Mouse (Mus musculus) forebrain, embryonic 11.5 days (tissue): ENCODE data around the gene Strap. TPM values are rescaled to one million over a fixed set of nuclear protein-coding genes. Genes with fewer than 3 reads are reported as not detected.

Source experiments
- ATAC-seq: fragments of 200-750 bp; cut with Nextera tagmentation; replicated peaks from 2 replicates; pipeline ENCODE4 v1.8.0; 2017; ENCODE audit warnings: moderate TSS enrichment; ENCODE audit not compliant: low FRiP score
- DNase-seq: peaks from one replicate; pipeline ENCODE4 v3.0.0-alpha.2; 2017; ENCODE audit warnings: low spot score
- H3K27ac ChIP-seq: fragments of 300-500 bp; sonication (generic); 2 replicates; pipeline ENCODE4 v1.5.1; 2014; ENCODE audit warnings: low read depth, low read length
- H3K27me3 ChIP-seq: fragments of 300-500 bp; sonication (generic); 2 replicates; pipeline ENCODE4 v1.6.1; 2014; ENCODE audit warnings: mild to moderate bottlenecking, low read length, mixed read lengths; ENCODE audit not compliant: control insufficient read depth, insufficient read depth
- H3K36me3 ChIP-seq: fragments of 300-500 bp; sonication (generic); 2 replicates; pipeline ENCODE4 v1.6.1; 2014; ENCODE audit warnings: mild to moderate bottlenecking, low read length, moderate library complexity, mixed read lengths; ENCODE audit not compliant: control insufficient read depth, insufficient read depth
- H3K4me1 ChIP-seq: fragments of 300-500 bp; sonication (generic); replicated peaks from 2 replicates; pipeline ENCODE4 v1.6.1; 2014; ENCODE audit warnings: low read length, mixed read lengths; ENCODE audit not compliant: control insufficient read depth, insufficient read depth
- H3K4me2 ChIP-seq: fragments of 300-500 bp; sonication (generic); 2 replicates; pipeline ENCODE4 v1.6.1; 2014; ENCODE audit warnings: low read depth, mild to moderate bottlenecking, low read length, moderate library complexity, mixed read lengths; ENCODE audit not compliant: severe bottlenecking
- H3K4me3 ChIP-seq: fragments of 300-500 bp; sonication (generic); 2 replicates; pipeline ENCODE4 v1.5.1; 2014; ENCODE audit warnings: low read depth, low read length
- H3K9ac ChIP-seq: fragments of 300-500 bp; sonication (generic); 2 replicates; pipeline ENCODE4 v1.6.1; 2014; ENCODE audit warnings: low read length
- H3K9me3 ChIP-seq: fragments of 300-500 bp; sonication (generic); 2 replicates; pipeline ENCODE4 v1.6.1; 2016; ENCODE audit warnings: low read length, mixed read lengths; ENCODE audit not compliant: control insufficient read depth
- WGBS: fragments of 180-500 bp; shearing (Covaris S2); extraction: QIAGEN DNeasy Blood & Tissue Kit; methylation state at CpG from one replicate; pipeline ENCODE4 v1.1.7; 2014; 5-methylcytosine and 5-hydroxymethylcytosine counted together
- polyA plus RNA-seq: library from polyadenylated mRNA; unstranded; fragments of >200 nt; fragmentation: Nextera tagmentation; extraction: Ambion mirVana; gene quantifications from 2 replicates; pipeline ENCODE4 v1.2.1, GENCODE M21; 2014

The Strap gene
- 235 and 245 TPM in 2 replicates for polyA plus RNA-seq

DNA sequence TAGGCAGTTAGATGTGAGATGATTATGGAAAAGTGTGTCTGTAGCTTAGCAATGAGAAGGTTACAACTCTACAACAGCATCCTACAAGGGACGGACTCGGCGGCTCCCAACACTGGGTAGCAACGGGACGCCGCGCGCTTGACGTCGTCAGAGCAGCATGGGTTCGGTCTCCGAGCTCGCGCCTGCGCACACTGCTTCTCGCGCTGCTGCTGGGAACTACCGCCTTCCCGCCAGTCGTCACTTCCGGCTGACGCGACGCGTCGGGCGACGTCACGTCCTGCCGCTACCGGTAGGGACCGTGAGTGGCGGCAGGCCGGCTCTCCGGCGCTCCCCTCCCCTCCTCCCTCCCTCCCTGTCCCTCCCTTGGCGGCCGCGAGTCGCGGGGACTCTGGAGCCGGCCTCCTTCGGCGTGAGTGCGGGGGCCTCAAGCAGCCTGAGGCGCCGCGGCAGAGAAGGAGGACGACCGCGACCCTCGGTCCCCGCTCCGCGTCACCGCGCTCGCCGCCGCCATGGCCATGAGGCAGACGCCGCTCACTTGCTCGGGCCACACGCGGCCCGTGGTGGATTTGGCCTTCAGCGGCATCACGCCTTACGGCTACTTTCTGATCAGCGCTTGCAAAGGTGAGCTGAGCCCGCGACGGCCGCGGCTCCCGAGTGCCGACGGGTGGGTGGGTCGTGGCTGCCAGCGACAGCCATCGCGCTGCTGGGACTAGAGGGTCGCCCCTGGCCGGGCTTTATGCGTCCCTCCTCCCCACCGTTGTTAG, at the start of gene Strap:
Strap (plus strand) TSS at position 233 of the 764 bp plus-strand sequence.
- Histone ChIP-seq H3K36me3 (no peaks in the 10 kb centered on the region), H3K27me3 (no peaks in the 10 kb centered on the region)

DNA sequence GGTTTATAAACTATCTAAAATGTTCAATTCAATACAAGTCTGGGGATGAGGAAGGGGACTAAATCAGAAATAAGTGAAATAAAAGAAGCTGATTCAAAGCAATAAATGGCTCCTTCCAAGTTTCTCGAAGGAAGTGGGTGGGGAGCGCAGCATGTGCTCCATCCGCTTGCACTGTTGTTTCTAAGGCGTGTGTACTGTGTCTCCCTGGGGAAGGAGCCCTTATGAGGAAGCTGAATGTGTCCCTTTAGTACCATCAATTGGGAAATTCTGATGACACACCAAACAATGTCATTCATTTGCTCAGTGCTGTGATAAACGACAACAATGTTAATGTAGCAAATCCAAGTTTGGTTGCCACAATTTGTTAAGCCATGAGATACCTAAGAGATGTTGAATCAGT, 47.2 kb upstream of the Strap start:
- ATAC-seq = no peak
- H3K27me3 ChIP-seq = no peaks in the 10 kb centered on the region
- 95% methylated on average over 5 of the region's 5 CpGs for WGBS
- DNase-seq = no peak
- H3K27ac ChIP-seq = no peak overlapping the region
- no peak overlapping the region for H3K4me2 ChIP-seq
- H3K9ac ChIP-seq = no peak overlapping the region
- H3K4me3 ChIP-seq = no peak overlapping the region
- no peaks in the 10 kb centered on the region for H3K4me1 ChIP-seq
- H3K36me3 ChIP-seq = no peaks in the 10 kb centered on the region
- no peaks in the 10 kb centered on the region for H3K9me3 ChIP-seq

More for the DNA sequence above, at the start of gene Strap:
- H3K4me2 ChIP-seq = peak within 1 kb of the TSS; percentile 70
- H3K4me1 ChIP-seq = peaks cover 6% of the 10 kb centered on the region; the same call in 1 of the 2 replicates
- ATAC-seq = peak; percentile 99
- H3K9ac ChIP-seq = peak within 1 kb of the TSS; percentile 70
- H3K27ac ChIP-seq = peak within 1 kb of the TSS; percentile 33; the same call in 1 of the 2 replicates
- no peaks in the 10 kb centered on the region for H3K9me3 ChIP-seq
- under 1% methylated on average over 76 of the region's 86 CpGs for WGBS
- peak; percentile 99 for DNase-seq
- peak within 1 kb of the TSS; percentile 86 for H3K4me3 ChIP-seq

DNA sequence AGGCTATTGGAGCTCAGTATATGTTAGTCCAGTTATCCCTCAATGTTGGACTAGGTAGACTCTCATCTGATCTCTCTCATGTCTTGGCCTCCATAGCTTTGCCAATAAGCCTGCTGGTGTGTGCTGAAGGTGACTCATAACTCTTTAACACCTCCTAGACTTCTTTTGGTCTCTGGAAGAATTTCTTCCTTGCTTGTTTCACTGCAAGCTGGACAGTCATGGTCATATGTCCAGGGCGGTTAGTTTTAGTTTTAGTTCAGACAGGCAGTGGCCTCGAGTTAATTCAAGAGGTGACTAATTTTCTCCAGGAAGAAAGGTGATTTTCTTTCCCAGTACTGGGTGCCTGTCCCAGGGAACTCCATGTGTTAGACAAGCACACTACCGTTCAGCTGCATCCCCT, 46.8 kb upstream of the Strap start:
- no peaks in the 10 kb centered on the region for H3K9me3 ChIP-seq
- no peak overlapping the region for H3K4me3 ChIP-seq
- 84% methylated on average over 3 of the region's 3 CpGs for WGBS
- no peaks in the 10 kb centered on the region for H3K27me3 ChIP-seq
- H3K36me3 ChIP-seq = no peaks in the 10 kb centered on the region
- ATAC-seq (no peak), DNase-seq (no peak)
- no peaks in the 10 kb centered on the region for H3K4me1 ChIP-seq
- H3K9ac ChIP-seq = no peak overlapping the region
- H3K4me2 ChIP-seq = no peak overlapping the region
- no peak overlapping the region for H3K27ac ChIP-seq

GRCm38 (mm10) chr6:137688506-137689105, 46.3 kb upstream of the Strap start:
- ATAC-seq = no peak
- Histone ChIP-seq H3K4me1 (no peaks in the 10 kb centered on the region), H3K27ac (no peak overlapping the region), H3K9ac (no peak overlapping the region), H3K36me3 (no peaks in the 10 kb centered on the region), H3K4me2 (no peak overlapping the region), H3K4me3 (no peak overlapping the region), H3K9me3 (no peaks in the 10 kb centered on the region), H3K27me3 (no peaks in the 10 kb centered on the region)
- 91% methylated on average over 11 of the region's 11 CpGs for WGBS
- no peak for DNase-seq

- H3K9me3 ChIP-seq = no peaks in the 10 kb centered on the region
- no peaks in the 10 kb centered on the region for H3K36me3 ChIP-seq
- DNase-seq = no peak
- WGBS = 77% methylated on average over 2 of the region's 2 CpGs
- H3K27me3 ChIP-seq = no peaks in the 10 kb centered on the region
- H3K4me2 ChIP-seq = no peak overlapping the region
- H3K4me3 ChIP-seq = no peak overlapping the region
- H3K27ac ChIP-seq = no peak overlapping the region
- no peak for ATAC-seq
- H3K9ac ChIP-seq = no peak overlapping the region
- no peaks in the 10 kb centered on the region for H3K4me1 ChIP-seq
Observed at GRCm38 (mm10) chr6:137690550-137691119, 44.2 kb upstream of the Strap start.

GRCm38 (mm10) chr6:137694310-137694709, 40.6 kb upstream of the Strap start:
- Histone ChIP-seq H3K36me3 (no peaks in the 10 kb centered on the region), H3K27me3 (no peaks in the 10 kb centered on the region), H3K27ac (no peak overlapping the region), H3K9me3 (no peaks in the 10 kb centered on the region), H3K4me1 (no peaks in the 10 kb centered on the region), H3K4me3 (no peak overlapping the region), H3K9ac (no peak overlapping the region), H3K4me2 (no peak overlapping the region)
- ATAC-seq (no peak), DNase-seq (no peak)
- WGBS = 89% methylated on average over 2 of the region's 2 CpGs

DNA sequence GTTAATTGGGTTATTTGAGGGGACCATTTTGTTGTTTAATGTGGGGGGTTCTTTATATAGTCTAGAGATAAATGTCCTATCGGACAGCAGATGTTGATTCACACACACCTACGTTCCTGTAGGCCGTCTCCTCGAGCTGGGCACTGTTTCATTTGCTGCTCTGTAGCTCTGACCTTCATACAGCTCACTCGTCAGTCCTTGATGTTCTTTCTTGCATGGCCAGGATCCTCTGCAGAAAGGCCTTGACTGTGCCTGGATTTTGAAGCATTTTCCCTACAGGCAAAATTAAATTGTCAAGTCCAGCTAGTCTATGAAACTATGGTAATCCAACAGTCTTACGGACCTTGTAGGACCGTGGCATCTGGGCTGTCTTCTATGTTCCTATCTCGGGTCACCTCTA, 39.8 kb upstream of the Strap start:
- WGBS = 94% methylated on average over 8 of the region's 8 CpGs
- Histone ChIP-seq H3K27ac (no peak overlapping the region), H3K27me3 (no peaks in the 10 kb centered on the region), H3K4me3 (no peak overlapping the region), H3K9me3 (no peaks in the 10 kb centered on the region), H3K4me1 (0 out of 2 replicates have a peak, but pooled peaks cover 2% of the 10 kb centered on the region), H3K36me3 (no peaks in the 10 kb centered on the region), H3K9ac (no peak overlapping the region), H3K4me2 (no peak overlapping the region)
- DNase-seq (no peak), ATAC-seq (no peak)

DNA sequence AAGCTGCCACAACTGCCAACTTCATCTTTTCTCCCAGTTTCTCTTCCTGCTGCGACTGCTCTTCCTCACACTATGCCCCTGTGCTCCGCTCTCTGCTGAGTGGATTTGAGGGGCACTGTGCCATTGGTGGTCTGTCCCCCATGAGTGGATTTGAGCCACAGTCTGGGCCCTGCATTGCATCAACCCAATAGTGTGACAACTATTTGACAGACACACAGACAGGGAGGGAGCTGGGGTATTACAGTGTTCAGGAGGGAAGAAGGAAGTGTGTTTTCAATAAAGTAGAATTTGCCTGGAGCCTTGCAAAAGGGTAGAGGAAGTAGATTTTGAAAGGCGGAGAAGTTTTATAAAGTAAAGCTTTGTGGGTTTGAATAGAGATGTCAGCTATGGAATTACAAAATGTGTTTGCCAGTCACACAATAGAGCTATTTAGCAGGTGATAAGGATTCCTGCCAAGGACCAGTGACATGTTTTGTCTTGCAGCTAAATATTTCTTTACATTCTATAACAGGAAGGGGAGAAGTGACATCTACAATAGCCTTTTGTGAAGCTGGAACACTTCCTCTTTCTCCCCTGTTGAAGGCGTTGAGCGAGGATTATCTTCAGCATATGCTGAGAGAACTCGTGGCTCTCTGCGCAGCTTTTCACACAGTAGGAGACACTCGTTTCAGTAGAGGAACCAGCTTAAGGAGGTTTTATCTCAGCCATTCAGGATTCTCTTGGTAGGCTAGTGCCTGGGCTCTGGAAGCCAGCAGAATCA, 38.3 kb upstream of the Strap start:
- no peaks in the 10 kb centered on the region for H3K9me3 ChIP-seq
- DNase-seq (no peak), ATAC-seq (no peak)
- H3K27ac ChIP-seq = no peak overlapping the region
- 75% methylated on average over 8 of the region's 8 CpGs for WGBS
- H3K4me3 ChIP-seq = no peak overlapping the region
- no peaks in the 10 kb centered on the region for H3K27me3 ChIP-seq
- H3K9ac ChIP-seq = no peak overlapping the region
- H3K36me3 ChIP-seq = no peaks in the 10 kb centered on the region
- H3K4me1 ChIP-seq = 0 out of 2 replicates have a peak, but pooled peaks cover 2% of the 10 kb centered on the region
- no peak overlapping the region for H3K4me2 ChIP-seq
